Mouse (Mus musculus): Measurements from ENCODE around the gene Xrcc2.
"Not testable (repeated sequence)": the region's sequence is repeated elsewhere in the genome, so short reads cannot be mapped to it uniquely, and the experiment has no call there.

Xrcc2 gene

GRCm38 (mm10) chr5:25705567-25706349 is at the start of gene Xrcc2:
Gene Xrcc2 (minus strand): TSS chr5:25705825.
- DNase-seq: peak; percentile 91

- no peak for DNase-seq
These were observed 48.7 kb upstream of the Xrcc2 start for GRCm38 (mm10) chr5:25754236-25754766.

- DNase-seq: no peak
These were observed 48.1 kb upstream of the Xrcc2 start for GRCm38 (mm10) chr5:25753556-25754235.

- DNase-seq: no peak
These were observed 47.2 kb upstream of the Xrcc2 start for GRCm38 (mm10) chr5:25752862-25753261.

- no peak for DNase-seq
These were observed 45.9 kb upstream of the Xrcc2 start for GRCm38 (mm10) chr5:25751552-25751951.

GRCm38 (mm10) chr5:25748613-25749012 is 43.0 kb upstream of the Xrcc2 start:
- no peak for DNase-seq

- no peak for DNase-seq
These were observed 42.3 kb upstream of the Xrcc2 start for GRCm38 (mm10) chr5:25747904-25748303.

- DNase-seq: not testable (repeated sequence)
These were observed 33.3 kb upstream of the Xrcc2 start for GRCm38 (mm10) chr5:25738902-25739301.

GRCm38 (mm10) chr5:25738448-25738847 is 32.8 kb upstream of the Xrcc2 start:
- DNase-seq: no peak

- DNase-seq: no peak
These were observed 30.2 kb upstream of the Xrcc2 start for GRCm38 (mm10) chr5:25735861-25736260.

GRCm38 (mm10) chr5:25734318-25734717 is 28.7 kb upstream of the Xrcc2 start:
- no peak for DNase-seq

- no peak for DNase-seq
These were observed 18.6 kb upstream of the Xrcc2 start for GRCm38 (mm10) chr5:25724134-25724675.

GRCm38 (mm10) chr5:25723016-25723415 is 17.4 kb upstream of the Xrcc2 start:
- DNase-seq: no peak

- DNase-seq: no peak
These were observed 13.8 kb upstream of the Xrcc2 start for GRCm38 (mm10) chr5:25719390-25719789.

GRCm38 (mm10) chr5:25713001-25713706 is 7.5 kb upstream of the Xrcc2 start:
- not testable (repeated sequence) for DNase-seq

GRCm38 (mm10) chr5:25704702-25705566 is 691 bp downstream of the Xrcc2 start:
- DNase-seq: no peak

- DNase-seq: no peak
These were observed 7.7 kb downstream of the Xrcc2 start for GRCm38 (mm10) chr5:25697941-25698340.

- no peak for DNase-seq
These were observed 9.4 kb downstream of the Xrcc2 start for GRCm38 (mm10) chr5:25696256-25696655.

- no peak for DNase-seq
These were observed 9.8 kb downstream of the Xrcc2 start for GRCm38 (mm10) chr5:25695786-25696185.

GRCm38 (mm10) chr5:25671696-25672520 is 33.7 kb downstream of the Xrcc2 start:
- no peak for DNase-seq

- DNase-seq: no peak
These were observed 34.6 kb downstream of the Xrcc2 start for GRCm38 (mm10) chr5:25671051-25671450.

Measured in thymus, adult 18-20 months (tissue).